Mouse (Mus musculus): Measurements from ENCODE around the gene Dbn1.

GRCm38 (mm10) chr13:55513828-55514227 is 25.9 kb upstream of the Dbn1 start:
- TF ChIP-seq CTCF (IDR thresholded peaks at IDR 0.05; ENCODE audit: low read depth, low read length) (no peak), POLR2A (IDR thresholded peaks at IDR 0.05; ENCODE audit: borderline replicate concordance, low read depth, low read length) (no peak)

All from bone marrow macrophage, adult 2 months (primary cell).